Mouse (Mus musculus) adrenal gland, postnatal 36 days (tissue): ENCODE measurements around the gene Aipl1. TPM values are rescaled to one million over a fixed set of nuclear protein-coding genes. Genes with fewer than 3 reads are reported as not detected.

Source experiments
- total RNA-seq, 2 experiments: library from RNA; stranded (reverse); gene quantifications; 2 replicates each; pipeline ENCODE4 v1.2.3; 2021

Aipl1 gene
- total RNA-seq, 2 experiments from 2014 or later, result not detected

Other genes starting within 250 kb of the Aipl1 start
- 1 to 10 TPM; 3.6 to 5.1 TPM for gene Pimreg, start 4.5 kb upstream of the Aipl1 start, total RNA-seq
- 1 to 10 TPM; 1.8 to 3.0 TPM for gene Pitpnm3, start 98.3 kb upstream of the Aipl1 start, total RNA-seq
- gene Gm43951, start 169.3 kb upstream of the Aipl1 start, total RNA-seq, result under 1 TPM; 0.46 to 0.60 TPM
- gene 4933427D14Rik, start 169.9 kb upstream of the Aipl1 start, total RNA-seq, result 1 to 10 TPM; 4.9 to 5.8 TPM
- gene Txndc17, start 170.0 kb upstream of the Aipl1 start, total RNA-seq, result 10 to 100 TPM; 71.8 to 74.2 TPM
- 10 to 100 TPM; 13.0 to 13.5 TPM for gene Med31, start 178.1 kb upstream of the Aipl1 start, total RNA-seq
- under 1 TPM; 0.07 to 0.17 TPM for gene Slc13a5, start 229.7 kb upstream of the Aipl1 start, total RNA-seq